Mouse (Mus musculus): ENCODE results near the gene Hmx3. TPM values are rescaled to one million over a fixed set of nuclear protein-coding genes. Genes with fewer than 3 reads are reported as not detected.

The Hmx3 gene
- 0.22 TPM in 1 of 2 replicates, not detected in the other for polyA plus RNA-seq (2015; fragmentation: Nextera tagmentation; extraction: Ambion mirVana)

DNA sequence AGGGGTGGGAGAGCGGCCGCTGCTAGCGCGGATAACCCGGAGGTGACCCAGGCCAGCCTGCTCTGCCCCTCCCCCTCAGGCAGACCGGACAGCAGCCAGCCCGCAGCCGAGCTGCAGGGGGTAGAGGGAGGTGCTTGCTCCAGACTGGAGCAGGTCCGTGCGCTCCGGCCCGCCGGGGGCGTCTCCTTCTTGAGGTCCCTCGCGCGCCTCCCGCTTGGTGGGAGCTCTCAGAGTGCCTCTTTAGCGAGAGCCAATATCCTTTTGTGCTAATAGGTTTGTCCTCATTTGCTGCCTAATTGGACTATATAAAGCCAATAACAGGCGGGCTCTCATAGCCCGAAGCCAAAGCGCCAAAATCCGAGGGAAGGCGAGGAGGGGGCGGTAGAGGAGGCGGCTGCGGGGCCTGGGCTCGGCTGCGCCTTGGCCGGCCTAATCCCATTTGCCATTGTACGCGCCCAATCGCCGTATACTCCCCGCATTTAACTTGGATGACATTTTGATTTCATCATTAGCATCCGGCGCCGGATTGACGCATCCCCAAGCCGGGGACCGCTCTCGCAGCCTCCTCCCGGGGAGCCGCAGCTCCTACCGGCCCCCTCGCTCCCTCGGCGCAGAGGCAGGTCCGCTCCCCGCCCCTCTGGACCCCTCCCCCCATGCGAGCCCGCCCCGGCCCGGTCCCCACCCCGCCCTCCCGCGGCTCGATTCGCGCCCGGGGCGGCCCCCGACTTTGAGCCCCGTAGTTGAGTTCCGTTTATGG lies at the start of gene Hmx3:
Hmx3 (plus strand) TSS at position 753 of the 757 bp plus-strand sequence.
- TF ChIP-seq CTCF (IDR thresholded peaks at IDR 0.05; ENCODE audit: low read depth): no peak
- DNase-seq (ENCODE audit: low spot score) (no peak), ATAC-seq (replicated peaks; ENCODE audit: low FRiP score, low read depth) (0 out of 2 replicates have a peak, but pooled peaks have one; percentile 27)
- Histone ChIP-seq H3K4me1 (replicated peaks; ENCODE audit: insufficient read depth, low read length) (peaks cover 18% of the 10 kb centered on the region; the same call in 1 of the 2 replicates), H3K9me3 (replicated peaks; ENCODE audit: low read length) (no peaks in the 10 kb centered on the region), H3K9ac (ENCODE audit: low read depth, low read length) (no peak within 1 kb of the TSS), H3K4me3 (replicated peaks; ENCODE audit: low read depth, low read length) (peak within 1 kb of the TSS; percentile 31), H3K27ac (no peak within 1 kb of the TSS), H3K36me3 (ENCODE audit: insufficient read depth, low read length) (no peaks in the 10 kb centered on the region), H3K4me2 (ENCODE audit: low read length) (peak within 1 kb of the TSS; percentile 61), H3K27me3 (ENCODE audit: insufficient read depth, low read length) (peaks cover 86% of the 10 kb centered on the region)
- WGBS: under 1% methylated on average over 63 of the region's 65 CpGs

DNA sequence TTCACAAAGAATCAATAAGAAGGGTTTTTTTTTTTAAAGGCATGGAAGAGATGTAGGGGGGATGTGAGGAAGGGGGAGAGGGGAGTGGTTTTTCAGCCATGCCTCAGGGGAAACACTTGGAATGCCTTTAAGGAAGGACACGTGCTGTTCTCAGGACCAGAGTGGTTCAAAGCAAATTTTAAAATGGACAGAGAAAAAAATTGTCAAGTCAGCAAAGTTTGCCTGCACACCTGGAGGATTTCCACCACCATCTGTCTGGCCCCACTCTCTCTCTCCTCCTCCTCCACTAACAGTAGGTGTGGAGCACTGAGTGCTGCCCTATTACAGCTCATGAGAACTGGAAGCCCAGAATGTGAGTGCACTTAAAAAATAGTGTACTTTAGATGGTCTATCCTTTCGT lies 38.9 kb upstream of the Hmx3 start:
- no peak for ATAC-seq (replicated peaks; ENCODE audit: low FRiP score, low read depth)

DNA sequence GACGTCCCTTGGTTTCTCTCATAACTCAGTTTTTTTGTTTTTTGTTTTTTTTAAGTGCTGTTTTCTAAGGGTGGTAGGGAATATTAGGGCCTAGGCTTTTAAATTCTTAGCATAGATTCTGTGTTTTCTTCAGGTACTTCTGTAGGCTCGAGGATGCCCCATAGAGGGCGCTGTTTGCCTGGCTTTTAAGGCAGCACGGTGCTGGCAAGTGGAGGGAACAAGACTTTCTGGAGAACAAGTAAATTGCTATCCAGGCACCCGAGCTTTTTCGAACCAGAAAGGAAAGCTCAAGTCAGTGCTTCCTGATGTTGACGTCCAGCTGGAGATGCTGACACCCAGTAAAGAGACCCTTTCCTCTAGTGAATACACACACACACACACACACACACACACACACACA lies 2.7 kb upstream of the Hmx3 start:
- peaks cover 18% of the 10 kb centered on the region; the same call in 1 of the 2 replicates for H3K4me1 ChIP-seq (replicated peaks; ENCODE audit: insufficient read depth, low read length)
- no peak overlapping the region for H3K4me2 ChIP-seq (ENCODE audit: low read length)
- H3K27me3 ChIP-seq (ENCODE audit: insufficient read depth, low read length): peaks cover 65% of the 10 kb centered on the region
- ATAC-seq (replicated peaks; ENCODE audit: low FRiP score, low read depth) (peak; percentile 45; the same call in 1 of the 2 replicates), DNase-seq (ENCODE audit: low spot score) (peak; percentile 93)
- under 1% methylated on average over 7 of the region's 7 CpGs for WGBS
- no peak overlapping the region for H3K4me3 ChIP-seq (replicated peaks; ENCODE audit: low read depth, low read length)
- H3K36me3 ChIP-seq (ENCODE audit: insufficient read depth, low read length): no peaks in the 10 kb centered on the region
- no peaks in the 10 kb centered on the region for H3K9me3 ChIP-seq (replicated peaks; ENCODE audit: low read length)
- H3K9ac ChIP-seq (ENCODE audit: low read depth, low read length): no peak overlapping the region
- no peak overlapping the region for H3K27ac ChIP-seq
- TF ChIP-seq CTCF (IDR thresholded peaks at IDR 0.05; ENCODE audit: low read depth): peak; percentile 91

More for the DNA sequence above, 38.9 kb upstream of the Hmx3 start:
- TF ChIP-seq CTCF (IDR thresholded peaks at IDR 0.05; ENCODE audit: low read depth): no peak
- no peak for DNase-seq (ENCODE audit: low spot score)
- Histone ChIP-seq H3K27me3 (ENCODE audit: insufficient read depth, low read length) (no peaks in the 10 kb centered on the region), H3K9ac (ENCODE audit: low read depth, low read length) (no peak overlapping the region), H3K4me1 (replicated peaks; ENCODE audit: insufficient read depth, low read length) (no peaks in the 10 kb centered on the region), H3K4me2 (ENCODE audit: low read length) (no peak overlapping the region), H3K9me3 (replicated peaks; ENCODE audit: low read length) (no peaks in the 10 kb centered on the region), H3K27ac (no peak overlapping the region), H3K36me3 (ENCODE audit: insufficient read depth, low read length) (no peaks in the 10 kb centered on the region), H3K4me3 (replicated peaks; ENCODE audit: low read depth, low read length) (no peak overlapping the region)
- WGBS: 63% methylated on average over 2 of the region's 2 CpGs

DNA sequence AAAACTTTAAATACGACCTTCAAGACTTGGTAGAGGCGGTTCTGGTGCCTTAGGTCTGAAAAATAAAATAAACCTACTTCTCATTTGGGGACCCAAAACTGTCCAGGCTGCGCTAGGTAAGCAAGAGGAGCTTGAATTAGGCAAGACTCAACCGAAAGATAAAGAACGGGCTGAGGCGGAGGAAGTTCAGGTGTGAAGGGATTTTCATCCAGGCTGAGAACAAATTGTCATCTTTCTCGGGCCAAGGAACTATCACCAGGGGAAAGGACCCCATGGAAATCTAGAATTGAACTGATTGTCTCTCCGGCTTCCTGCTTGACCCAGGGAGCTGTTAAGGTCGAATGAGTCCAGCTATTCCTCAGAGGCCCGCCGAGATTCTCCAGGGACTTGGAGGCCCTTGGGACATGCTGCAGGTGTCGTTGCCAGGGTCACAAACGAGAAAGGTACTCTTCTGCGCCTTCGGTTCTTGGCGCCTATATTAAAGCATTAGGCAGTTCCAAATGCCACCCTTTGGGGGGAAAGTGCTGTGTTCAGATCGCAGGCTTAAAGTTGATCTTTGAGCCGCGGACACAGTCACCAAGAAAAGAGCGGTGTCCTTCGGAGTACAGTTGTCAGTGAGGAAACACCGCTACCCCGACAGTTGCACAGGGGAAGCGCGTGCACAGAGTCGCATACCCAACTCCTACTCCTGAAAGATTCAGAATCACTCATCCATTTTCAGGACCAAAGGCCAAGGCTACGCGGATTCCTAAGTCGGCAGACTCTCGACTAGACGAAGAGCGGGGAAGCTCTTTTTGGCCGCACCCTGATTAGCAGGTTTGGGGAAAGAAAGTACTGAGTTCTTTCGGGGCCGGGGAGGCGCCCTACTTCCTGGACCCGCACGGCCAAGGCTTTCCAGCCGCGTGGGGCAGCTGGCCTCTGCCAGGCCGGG lies 1.2 kb upstream of the Hmx3 start:
- peak overlapping the region; percentile 61; the same call in 1 of the 2 replicates for H3K4me2 ChIP-seq (ENCODE audit: low read length)
- no peaks in the 10 kb centered on the region for H3K9me3 ChIP-seq (replicated peaks; ENCODE audit: low read length)
- H3K27ac ChIP-seq: no peak overlapping the region
- H3K4me3 ChIP-seq (replicated peaks; ENCODE audit: low read depth, low read length): peak overlapping the region; percentile 10; the same call in 1 of the 2 replicates
- DNase-seq (ENCODE audit: low spot score): no peak
- no peaks in the 10 kb centered on the region for H3K36me3 ChIP-seq (ENCODE audit: insufficient read depth, low read length)
- no peak for TF ChIP-seq CTCF (IDR thresholded peaks at IDR 0.05; ENCODE audit: low read depth)
- no peak overlapping the region for H3K9ac ChIP-seq (ENCODE audit: low read depth, low read length)
- ATAC-seq (replicated peaks; ENCODE audit: low FRiP score, low read depth): no peak
- peaks cover 18% of the 10 kb centered on the region; the same call in 1 of the 2 replicates for H3K4me1 ChIP-seq (replicated peaks; ENCODE audit: insufficient read depth, low read length)
- H3K27me3 ChIP-seq (ENCODE audit: insufficient read depth, low read length): peaks cover 77% of the 10 kb centered on the region
- under 1% methylated on average over 41 of the region's 41 CpGs for WGBS

DNA sequence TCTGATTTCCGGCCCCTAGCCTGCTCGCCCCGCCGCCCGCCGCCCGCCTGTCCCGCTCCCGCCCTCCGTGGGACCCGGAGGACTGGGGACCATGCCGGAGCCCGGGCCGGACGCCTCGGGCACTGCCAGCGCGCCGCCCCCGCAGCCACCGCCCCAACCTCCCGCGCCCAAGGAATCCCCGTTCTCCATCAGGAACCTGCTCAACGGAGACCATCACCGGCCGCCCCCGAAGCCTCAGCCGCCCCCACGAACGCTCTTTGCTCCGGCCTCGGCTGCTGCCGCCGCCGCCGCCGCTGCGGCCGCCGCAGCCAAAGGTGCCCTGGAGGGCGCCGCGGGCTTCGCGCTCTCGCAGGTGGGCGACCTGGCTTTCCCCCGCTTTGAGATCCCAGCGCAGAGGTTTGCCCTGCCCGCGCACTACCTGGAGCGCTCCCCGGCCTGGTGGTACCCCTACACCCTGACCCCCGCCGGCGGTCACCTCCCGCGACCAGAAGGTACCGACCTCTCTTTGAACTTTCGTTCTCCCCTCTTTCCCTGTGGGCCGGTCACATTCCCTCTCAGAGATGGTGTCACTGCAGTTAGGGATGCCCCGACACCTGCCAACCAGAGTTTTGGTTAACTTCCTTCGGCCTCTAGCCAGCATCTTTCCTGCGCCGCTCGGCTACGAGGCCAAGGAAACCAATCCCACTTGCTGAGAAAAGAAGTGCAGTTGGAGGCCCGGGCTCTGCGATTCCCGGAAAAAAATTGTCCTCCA lies 380 bp downstream of the Hmx3 start:
- no peak overlapping the region for H3K9ac ChIP-seq (ENCODE audit: low read depth, low read length)

More for the DNA sequence above, 380 bp downstream of the Hmx3 start:
- no peak for TF ChIP-seq CTCF (IDR thresholded peaks at IDR 0.05; ENCODE audit: low read depth)
- Histone ChIP-seq H3K27ac (no peak overlapping the region), H3K4me1 (replicated peaks; ENCODE audit: insufficient read depth, low read length) (peaks cover 18% of the 10 kb centered on the region; the same call in 1 of the 2 replicates), H3K36me3 (ENCODE audit: insufficient read depth, low read length) (no peaks in the 10 kb centered on the region), H3K9me3 (replicated peaks; ENCODE audit: low read length) (no peaks in the 10 kb centered on the region), H3K4me2 (ENCODE audit: low read length) (peak overlapping the region; percentile 61), H3K4me3 (replicated peaks; ENCODE audit: low read depth, low read length) (peak overlapping the region; percentile 31), H3K27me3 (ENCODE audit: insufficient read depth, low read length) (peaks cover 86% of the 10 kb centered on the region)
- ATAC-seq (replicated peaks; ENCODE audit: low FRiP score, low read depth) (no peak), DNase-seq (ENCODE audit: low spot score) (no peak)
- WGBS: under 1% methylated on average over 69 of the region's 71 CpGs
